Mouse (Mus musculus) CH12.LX (cell line): Measurements from ENCODE around the gene Ptpn21. TPM values are rescaled to one million over a fixed set of nuclear protein-coding genes. Genes with fewer than 3 reads are reported as not detected.
A peak's percentile ranks its signal among the peaks of the same experiment; 100 is the strongest.

Source experiments
- DNase-seq: peaks from one replicate; pipeline ENCODE4 v3.0.0-alpha.2; 2013; ENCODE audit errors: extremely low read depth
- H3K27ac ChIP-seq: 2 replicates; pipeline ENCODE4 v1.5.1; 2012; ENCODE audit warnings: low read depth, mild to moderate bottlenecking, control low read depth, moderate library complexity; ENCODE audit not compliant: insufficient read depth
- H3K27me3 ChIP-seq: replicated peaks from 2 replicates; pipeline ENCODE3; 2012; ENCODE audit warnings: inconsistent platforms
- H3K36me3 ChIP-seq, 2 experiments: replicated peaks in 1 of 2; 2 replicates each; pipeline versions ENCODE3 to v1.6.1; 2012; ENCODE audit warnings: inconsistent platforms in 1 of 2, low read length in 1 of 2, mild to moderate bottlenecking in 1 of 2, mixed read lengths in 1 of 2, moderate library complexity in 1 of 2; ENCODE audit not compliant: control insufficient read depth in 1 of 2, insufficient read depth in 1 of 2
- H3K4me1 ChIP-seq, 2 experiments: 2 replicates each; pipeline ENCODE4 v1.6.1; 2012; ENCODE audit warnings: inconsistent platforms in 1 of 2, moderate library complexity in 1 of 2; ENCODE audit not compliant: insufficient read depth in 2 of 2, control insufficient read depth in 1 of 2
- H3K4me2 ChIP-seq: 2 replicates; pipeline ENCODE4 v1.6.1; 2012; ENCODE audit warnings: low read depth, mild to moderate bottlenecking, control low read depth; ENCODE audit not compliant: poor library complexity, insufficient read depth, severe bottlenecking
- H3K4me3 ChIP-seq, 3 experiments: fragments of 150-350 bp in 1 of 3; sonication (generic) in 1 of 3; replicated peaks in 1 of 3; 2 replicates each; pipeline versions ENCODE3 to v1.5.1; 2011 to 2012; ENCODE audit warnings: low read depth in 2 of 3, low read length in 2 of 3, mild to moderate bottlenecking in 2 of 3, moderate library complexity in 2 of 3, control low read depth in 1 of 3, improper control_type of control experiment in 1 of 3, inconsistent platforms in 1 of 3, mixed read lengths in 1 of 3; ENCODE audit not compliant: poor library complexity in 1 of 3
- H3K79me2 ChIP-seq: replicated peaks from 2 replicates; pipeline ENCODE4 v1.6.1; 2012; ENCODE audit warnings: mild to moderate bottlenecking, moderate library complexity; ENCODE audit not compliant: control insufficient read depth, poor library complexity, insufficient read depth, severe bottlenecking; ENCODE audit errors: extremely low read depth
- H3K9ac ChIP-seq: 2 replicates; pipeline ENCODE4 v1.6.1; 2012; ENCODE audit warnings: low read depth, mild to moderate bottlenecking, control low read depth, moderate library complexity; ENCODE audit not compliant: insufficient read depth
- H3K9me3 ChIP-seq: replicated peaks from 2 replicates; pipeline ENCODE3; 2012; ENCODE audit warnings: low read length, inconsistent platforms, mixed read lengths
- CTCF ChIP-seq, 2 experiments: IDR thresholded peaks in 1 of 2; conservative IDR thresholded peaks in 1 of 2; 2 replicates each; pipeline ENCODE4 v1.5.1; 2011 to 2012; ENCODE audit warnings: low read depth in 2 of 2, low read length in 2 of 2, improper control_type of control experiment in 1 of 2, inconsistent platforms in 1 of 2, mild to moderate bottlenecking in 1 of 2, moderate library complexity in 1 of 2
- EP300 ChIP-seq: IDR thresholded peaks from 2 replicates; pipeline ENCODE4 v1.6.1; 2011; ENCODE audit warnings: low read length, improper control_type of control experiment
- GABPA ChIP-seq: IDR thresholded peaks from 2 replicates; pipeline ENCODE4 v1.6.1; 2012; ENCODE audit warnings: low read depth, low read length, improper control_type of control experiment, inconsistent platforms; ENCODE audit not compliant: insufficient replicate concordance
- HCFC1 ChIP-seq: IDR thresholded peaks from 2 replicates; pipeline ENCODE4 v1.6.1; 2012; ENCODE audit warnings: low read depth, mild to moderate bottlenecking, inconsistent platforms, low read length, improper control_type of control experiment
- JUND ChIP-seq: conservative IDR thresholded peaks from 2 replicates; pipeline ENCODE4 v1.6.1; 2011; ENCODE audit warnings: low read depth, low read length, improper control_type of control experiment
- MAX ChIP-seq: IDR thresholded peaks from 2 replicates; pipeline ENCODE4 v1.6.1; 2011; ENCODE audit warnings: low read length, improper control_type of control experiment
- MAZ ChIP-seq: IDR thresholded peaks from 2 replicates; pipeline ENCODE4 v1.6.1; 2012; ENCODE audit warnings: low read depth, mild to moderate bottlenecking, inconsistent platforms, low read length, improper control_type of control experiment, moderate library complexity
- MYC ChIP-seq: IDR thresholded peaks from 2 replicates; pipeline ENCODE4 v1.6.1; 2011; ENCODE audit warnings: low read depth, mild to moderate bottlenecking, improper control_type of control experiment, low read length
- POLR2A ChIP-seq: IDR thresholded peaks from 2 replicates; pipeline ENCODE4 v1.6.1; 2011; ENCODE audit warnings: low read depth, mild to moderate bottlenecking, improper control_type of control experiment, low read length
- POLR2AphosphoS2 ChIP-seq: IDR thresholded peaks from 2 replicates; pipeline ENCODE4 v1.6.1; 2011; ENCODE audit warnings: low read depth, low read length, improper control_type of control experiment
- RAD21 ChIP-seq: IDR thresholded peaks from 2 replicates; pipeline ENCODE4 v1.6.1; 2011; ENCODE audit warnings: low read depth, mild to moderate bottlenecking, low read length, improper control_type of control experiment, moderate library complexity
- TCF12 ChIP-seq: IDR thresholded peaks from 2 replicates; pipeline ENCODE4 v1.6.1; 2014; ENCODE audit warnings: low read depth, mild to moderate bottlenecking, inconsistent platforms, low read length, improper control_type of control experiment
- USF2 ChIP-seq: conservative IDR thresholded peaks from 2 replicates; pipeline ENCODE4 v1.6.1; 2011; ENCODE audit warnings: low read depth, low read length, improper control_type of control experiment
- dilution Hi-C: fragments of 300-500 bp; cut with MboI; formaldehyde crosslinking; loops from 2 replicates; pipeline ENCODE4 v1.14.3; 2020; ENCODE audit warnings: low sequenced_read_pairs; ENCODE audit not compliant: extremely low pct_unique_long_range_greater_than_20kb, extremely low pct_ligation_motif_present
- in situ Hi-C: fragments of 300-500 bp; cut with MboI; formaldehyde crosslinking; loops from 3 replicates; pipeline ENCODE4 v1.14.3; 2019; ENCODE audit warnings: low sequenced_read_pairs, low pct_ligation_motif_present, low pct_unique_long_range_greater_than_20kb, mixed read lengths
- polyA plus RNA-seq: library from polyadenylated mRNA; unstranded; fragments of >175 nt; gene quantifications from 2 replicates; pipeline ENCODE4 v1.2.1, GENCODE M21; 2012; ENCODE audit warnings: low read depth; ENCODE audit not compliant: insufficient read length
- total RNA-seq, 2 experiments: library from RNA; depleted of rRNA; stranded (reverse); fragments of 300-350 nt in 1 of 2; fragments of >200 nt in 1 of 2; gene quantifications; 2 replicates each; pipeline ENCODE4 v1.2.3; 2012 to 2014

Gene Ptpn21
- total and polyA plus RNA-seq, 3 experiments, result 2.2 to 5.8 (median 3.5) TPM

- no peak overlapping the region for H3K27ac ChIP-seq
- no peaks in the 10 kb centered on the region for H3K27me3 ChIP-seq
- H3K4me2 ChIP-seq, result no peak overlapping the region
- DNase-seq, result no peak
- dilution Hi-C loops (no loop called here), in situ Hi-C loops (no loop called here)
- H3K79me2 ChIP-seq, result no peaks in the 10 kb centered on the region
- no peaks in the 10 kb centered on the region for H3K9me3 ChIP-seq
- no peak overlapping the region for H3K9ac ChIP-seq
- no peak overlapping the region for H3K4me3 ChIP-seq
- no peak for TF ChIP-seq HCFC1
- no peak for TF ChIP-seq POLR2A
- TF ChIP-seq USF2, result no peak
- TF ChIP-seq POLR2AphosphoS2, result no peak
- no peak for TF ChIP-seq RAD21
- no peak for TF ChIP-seq EP300
- TF ChIP-seq MYC, result no peak
- TF ChIP-seq JUND, result no peak
- no peak for TF ChIP-seq GABPA
- no peak for TF ChIP-seq MAZ
- TF ChIP-seq, all 38 proteins: peak for 0
- peaks cover 4 to 38% of the 10 kb centered on the region in 2 experiments for H3K36me3 ChIP-seq
- H3K4me1 ChIP-seq, result no peaks in the 10 kb centered on the region
Measured at GRCm38 (mm10) chr12:98662617-98663016, 74.6 kb downstream of the Ptpn21 start.

GRCm38 (mm10) chr12:98656873-98657272, 80.3 kb downstream of the Ptpn21 start:
- no peak for TF ChIP-seq TCF12
- no peak for TF ChIP-seq USF2

GRCm38 (mm10) chr12:98644852-98645251, 92.4 kb downstream of the Ptpn21 start:
- DNase-seq, result peak; percentile 21
- dilution Hi-C loops (no loop called here), in situ Hi-C loops (no loop called here)
- H3K4me1 ChIP-seq, result no peaks in the 10 kb centered on the region
- H3K9ac ChIP-seq, result no peak overlapping the region
- H3K4me3 ChIP-seq, result no peak overlapping the region
- TF ChIP-seq RAD21, result peak; percentile 29
- TF ChIP-seq MAX, result no peak
- TF ChIP-seq CTCF (conservative IDR thresholded peaks at IDR 0.05 in 1 of 2, IDR thresholded peaks at IDR 0.05 in 1 of 2; ENCODE audit: low read depth in 2 of 2, low read length in 2 of 2), result peak; percentile 14 to 45; a peak in 2 of 4 replicates
- no peaks in the 10 kb centered on the region for H3K27me3 ChIP-seq
- H3K9me3 ChIP-seq, result no peaks in the 10 kb centered on the region
- H3K4me2 ChIP-seq, result no peak overlapping the region
- H3K79me2 ChIP-seq, result no peaks in the 10 kb centered on the region
- H3K36me3 ChIP-seq, result peaks cover 0 to 11% of the 10 kb centered on the region in 2 experiments
- no peak overlapping the region for H3K27ac ChIP-seq

More at GRCm38 (mm10) chr12:98656873-98657272, 80.3 kb downstream of the Ptpn21 start:
- Histone ChIP-seq H3K27ac (no peak overlapping the region), H3K4me3 (no peak overlapping the region), H3K9ac (no peak overlapping the region), H3K79me2 (no peaks in the 10 kb centered on the region), H3K36me3 (peaks cover under 1 to 25% of the 10 kb centered on the region in 2 experiments), H3K4me2 (no peak overlapping the region), H3K9me3 (no peaks in the 10 kb centered on the region), H3K27me3 (no peaks in the 10 kb centered on the region), H3K4me1 (no peaks in the 10 kb centered on the region)
- in situ Hi-C loops (no loop called here), dilution Hi-C loops (no loop called here)
- no peak for DNase-seq
